Mouse (Mus musculus) G1E (cell line): ENCODE results near the gene Myom1.

ENCODE experiments used
- CTCF ChIP-seq: IDR thresholded peaks from 2 replicates; pipeline ENCODE4 v1.5.1; 2012; ENCODE audit warnings: low read depth, low read length, inconsistent platforms, mixed read lengths
- GATA1 ChIP-seq: IDR thresholded peaks from 2 replicates; pipeline ENCODE4 v1.6.1; 2012; ENCODE audit warnings: borderline replicate concordance, low read length, inconsistent platforms, mixed read lengths
- POLR2AphosphoS5 ChIP-seq: IDR thresholded peaks from 2 replicates; pipeline ENCODE4 v1.6.1; 2012; ENCODE audit warnings: low read depth, low read length, inconsistent platforms; ENCODE audit not compliant: insufficient replicate concordance
- TAL1 ChIP-seq: conservative IDR thresholded peaks from 2 replicates; pipeline ENCODE4 v1.6.1; 2012; ENCODE audit warnings: low read depth, low read length, inconsistent platforms, mixed read lengths

GRCm38 (mm10) chr17:71159720-71160119 lies 157.3 kb downstream of the Myom1 start:
- TF ChIP-seq CTCF (no peak), GATA1 (no peak), POLR2AphosphoS5 (no peak), TAL1 (no peak)
